Mouse (Mus musculus): ENCODE data around the gene Dnajb13. TPM values are rescaled to one million over a fixed set of nuclear protein-coding genes. Genes with fewer than 3 reads are reported as not detected.
A peak's percentile ranks its signal among the peaks of the same experiment; 100 is the strongest.

Gene Dnajb13
- polyA plus RNA-seq, 1 experiment, result 15.2 TPM

DNA sequence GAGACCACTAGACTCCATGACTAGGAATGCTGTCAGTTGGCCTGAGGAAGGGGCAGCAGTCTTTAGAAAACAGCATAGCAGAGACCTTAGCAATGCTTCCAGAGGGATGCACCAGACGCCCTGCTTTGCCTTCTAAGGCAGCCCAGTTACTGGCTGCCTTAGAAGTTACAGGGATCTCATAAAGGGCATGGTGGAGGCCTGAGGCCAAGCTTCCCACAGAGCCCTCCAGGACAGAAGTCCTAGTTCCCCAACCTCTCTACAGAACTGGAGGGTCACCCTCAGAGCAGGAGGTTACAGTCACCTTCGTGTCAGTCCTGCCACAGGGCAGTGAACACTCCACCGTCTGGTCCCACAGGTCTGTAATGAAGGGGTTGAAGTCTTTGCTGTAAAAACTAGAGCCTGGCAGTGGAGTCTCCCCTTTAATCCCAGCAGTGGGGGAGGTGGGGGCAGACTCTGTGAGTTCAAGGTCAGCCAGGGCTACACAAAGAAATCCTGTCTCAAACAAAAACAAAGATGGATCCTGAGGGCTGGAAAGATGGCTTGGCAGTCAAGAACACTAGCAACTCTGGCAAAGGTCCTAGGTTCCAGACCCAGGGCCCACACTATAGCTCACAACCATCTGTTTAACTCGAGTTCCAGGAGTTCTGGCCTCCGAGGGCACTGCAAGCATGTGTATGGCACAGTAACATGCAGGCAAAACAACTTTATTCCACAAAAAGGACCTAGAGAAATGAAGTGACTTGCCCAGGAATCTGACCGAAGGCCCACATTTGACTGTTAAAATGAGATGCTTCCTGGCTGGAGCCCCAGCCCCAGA, 13.5 kb downstream of the Dnajb13 start:
- WGBS, result 54% methylated on average over 6 of the region's 6 CpGs
- H3K4me3 ChIP-seq (replicated peaks; ENCODE audit: extremely low read depth, low read depth, low read length), result no peak overlapping the region
- TF ChIP-seq CTCF (IDR thresholded peaks at IDR 0.05; ENCODE audit: insufficient read depth, low read length) (no peak), POLR2A (IDR thresholded peaks at IDR 0.05; ENCODE audit: borderline replicate concordance, extremely low read depth, low read depth, low read length) (peak; percentile 75; the same call in 1 of the 2 replicates)
- no peak for DNase-seq
- H3K4me1 ChIP-seq (ENCODE audit: control insufficient read depth, insufficient read depth, low read length), result peaks cover 19% of the 10 kb centered on the region

DNA sequence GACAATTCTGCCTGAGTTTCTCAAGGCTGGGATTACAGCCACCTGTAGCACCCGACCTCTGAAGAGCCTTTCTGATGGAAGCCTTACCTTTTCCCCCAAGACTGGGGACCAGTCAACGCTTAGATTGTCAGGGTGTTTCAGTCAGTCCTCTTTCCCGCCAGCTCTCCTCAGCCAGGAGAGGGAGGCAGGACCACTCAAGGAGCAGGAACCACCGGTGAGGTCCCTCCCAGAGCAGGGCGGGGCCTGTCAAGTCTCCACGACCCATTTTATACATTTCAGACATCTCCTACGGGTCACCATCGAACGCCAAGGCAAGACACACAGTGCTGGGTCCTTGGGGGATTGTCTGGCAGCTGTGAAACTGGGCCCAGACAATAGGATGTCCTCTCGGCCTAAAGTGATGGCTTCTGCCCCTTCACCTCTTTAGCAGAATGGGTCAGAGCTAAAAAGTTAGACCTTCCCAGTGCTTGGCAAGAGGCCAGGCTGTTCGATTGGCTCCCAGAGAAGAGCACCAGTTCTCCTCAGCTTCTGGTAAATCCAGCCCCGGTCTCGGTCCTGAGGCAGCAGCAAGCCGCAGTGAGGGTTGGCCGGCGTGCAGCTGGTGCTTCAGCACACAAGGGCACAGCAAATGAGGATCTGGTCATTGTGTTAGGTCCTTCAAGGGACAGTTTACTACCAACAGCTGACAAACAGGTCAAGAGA, 14.3 kb downstream of the Dnajb13 start:
- Histone ChIP-seq H3K4me1 (ENCODE audit: control insufficient read depth, insufficient read depth, low read length) (peaks cover 23% of the 10 kb centered on the region), H3K4me3 (replicated peaks; ENCODE audit: extremely low read depth, low read depth, low read length) (no peak overlapping the region)
- TF ChIP-seq CTCF (IDR thresholded peaks at IDR 0.05; ENCODE audit: insufficient read depth, low read length), result no peak
- TF ChIP-seq POLR2A (IDR thresholded peaks at IDR 0.05; ENCODE audit: borderline replicate concordance, extremely low read depth, low read depth, low read length), result peak; percentile 34; the same call in 1 of the 2 replicates
- 46% methylated on average over 16 of the region's 16 CpGs for WGBS
- no peak for DNase-seq

DNA sequence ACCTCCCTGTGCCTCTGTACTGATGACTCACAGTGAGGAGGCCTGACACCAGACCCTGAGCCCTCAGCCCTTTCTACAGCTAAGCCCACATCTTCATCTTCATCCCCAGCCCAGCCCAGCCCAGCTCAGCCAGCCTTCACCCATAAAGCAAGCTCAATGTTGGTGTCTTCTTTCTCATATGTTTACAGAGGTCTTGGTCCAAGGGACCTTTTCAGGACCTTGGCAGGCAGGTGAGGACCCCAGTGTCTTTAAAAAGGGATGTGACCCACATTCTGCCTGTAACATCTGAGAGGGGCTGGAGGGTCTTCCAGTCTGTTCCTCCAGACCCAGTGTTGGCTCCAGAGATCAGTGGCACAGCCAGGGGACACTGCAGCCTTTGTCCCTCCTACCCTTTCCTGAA, 15.3 kb downstream of the Dnajb13 start:
- no peak for DNase-seq
- Histone ChIP-seq H3K4me3 (replicated peaks; ENCODE audit: extremely low read depth, low read depth, low read length) (no peak overlapping the region), H3K4me1 (ENCODE audit: control insufficient read depth, insufficient read depth, low read length) (peaks cover 27% of the 10 kb centered on the region)
- TF ChIP-seq CTCF (IDR thresholded peaks at IDR 0.05; ENCODE audit: insufficient read depth, low read length) (no peak), POLR2A (IDR thresholded peaks at IDR 0.05; ENCODE audit: borderline replicate concordance, extremely low read depth, low read depth, low read length) (no peak)

DNA sequence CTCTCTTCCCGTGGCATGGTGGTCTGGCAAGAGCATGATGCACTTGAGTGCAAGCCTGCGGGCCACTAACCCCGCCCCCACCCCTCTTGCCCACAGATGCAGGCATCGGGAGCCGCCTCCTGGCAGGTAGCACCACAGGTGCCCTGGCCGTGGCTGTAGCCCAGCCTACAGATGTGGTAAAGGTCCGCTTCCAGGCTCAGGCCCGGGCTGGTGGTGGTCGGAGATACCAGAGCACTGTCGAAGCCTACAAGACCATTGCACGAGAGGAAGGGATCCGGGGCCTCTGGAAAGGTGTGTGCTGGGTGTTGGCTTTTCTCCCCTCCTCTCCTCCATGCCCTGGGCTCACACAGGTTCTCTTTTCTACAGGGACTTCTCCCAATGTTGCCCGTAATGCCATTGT, 16.8 kb downstream of the Dnajb13 start:
- no peak overlapping the region for H3K4me3 ChIP-seq (replicated peaks; ENCODE audit: extremely low read depth, low read depth, low read length)

DNA sequence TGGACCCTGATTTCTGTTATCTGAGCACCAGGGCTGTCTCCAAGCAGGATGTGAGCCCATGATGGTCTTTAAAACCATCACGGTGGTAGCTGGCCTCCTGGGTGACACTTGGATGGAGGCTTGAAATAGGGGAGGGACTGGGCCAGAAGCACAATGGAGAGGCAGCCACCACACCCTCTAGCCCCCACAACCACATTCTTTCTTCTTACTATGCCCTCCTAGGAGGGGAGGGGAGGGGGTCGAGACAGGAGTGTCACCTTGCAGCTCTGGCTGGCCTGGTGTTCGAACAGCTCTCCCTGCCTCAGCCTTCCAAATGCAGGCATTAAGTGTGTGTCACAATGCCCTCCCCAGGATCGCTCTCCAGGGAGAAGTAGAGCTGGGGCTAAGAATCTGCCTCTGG, 17.4 kb downstream of the Dnajb13 start:
- Histone ChIP-seq H3K4me1 (ENCODE audit: control insufficient read depth, insufficient read depth, low read length) (peaks cover 17% of the 10 kb centered on the region), H3K4me3 (replicated peaks; ENCODE audit: extremely low read depth, low read depth, low read length) (no peak overlapping the region)
- WGBS, result 66% methylated on average over 4 of the region's 4 CpGs
- DNase-seq, result no peak
- TF ChIP-seq CTCF (IDR thresholded peaks at IDR 0.05; ENCODE audit: insufficient read depth, low read length), result no peak
- no peak for TF ChIP-seq POLR2A (IDR thresholded peaks at IDR 0.05; ENCODE audit: borderline replicate concordance, extremely low read depth, low read depth, low read length)

More for the DNA sequence above, 16.8 kb downstream of the Dnajb13 start:
- WGBS, result 84% methylated on average over 13 of the region's 13 CpGs
- TF ChIP-seq POLR2A (IDR thresholded peaks at IDR 0.05; ENCODE audit: borderline replicate concordance, extremely low read depth, low read depth, low read length) (no peak), CTCF (IDR thresholded peaks at IDR 0.05; ENCODE audit: insufficient read depth, low read length) (no peak)
- peaks cover 21% of the 10 kb centered on the region for H3K4me1 ChIP-seq (ENCODE audit: control insufficient read depth, insufficient read depth, low read length)
- no peak for DNase-seq

DNA sequence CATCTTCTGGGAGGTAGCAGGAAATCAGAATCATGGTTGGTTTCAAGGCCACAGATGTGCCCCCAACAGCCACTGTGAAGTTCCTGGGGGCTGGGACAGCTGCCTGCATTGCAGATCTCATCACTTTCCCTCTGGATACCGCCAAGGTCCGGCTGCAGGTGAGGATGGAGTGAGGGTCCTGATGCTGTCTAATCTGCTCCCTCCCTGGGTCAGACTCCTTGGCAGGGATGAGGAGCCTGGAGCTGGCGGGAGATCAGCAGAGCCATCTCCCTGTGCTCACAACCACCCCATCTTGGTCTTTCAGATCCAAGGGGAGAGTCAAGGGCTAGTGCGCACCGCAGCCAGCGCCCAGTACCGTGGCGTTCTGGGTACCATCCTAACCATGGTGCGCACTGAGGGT, 18.0 kb downstream of the Dnajb13 start:
- no peak overlapping the region for H3K4me3 ChIP-seq (replicated peaks; ENCODE audit: extremely low read depth, low read depth, low read length)
- 97% methylated on average over 9 of the region's 9 CpGs for WGBS

DNA sequence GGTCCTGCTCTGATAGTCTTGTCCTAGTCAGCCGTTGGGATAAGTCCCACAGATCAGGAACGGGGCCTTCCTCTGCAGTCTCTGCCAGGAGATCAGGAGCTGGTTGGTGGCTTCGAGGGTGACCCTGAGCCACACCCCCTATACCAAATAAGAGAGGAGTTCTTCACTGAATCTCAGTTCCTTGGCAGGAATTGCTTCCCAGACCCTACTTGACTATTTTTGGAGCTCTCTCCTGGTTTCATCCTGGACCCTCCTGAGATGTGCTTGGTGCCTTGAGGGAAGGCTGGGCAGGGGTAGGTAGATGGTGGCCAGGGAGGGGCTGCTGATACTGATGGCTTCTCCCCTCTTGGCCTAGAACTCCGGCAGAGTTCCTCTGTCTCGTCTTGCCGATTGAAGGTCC, 18.4 kb downstream of the Dnajb13 start:
- 51% methylated on average over 6 of the region's 6 CpGs for WGBS
- DNase-seq, result no peak
- Histone ChIP-seq H3K4me1 (ENCODE audit: control insufficient read depth, insufficient read depth, low read length) (peaks cover 19% of the 10 kb centered on the region), H3K4me3 (replicated peaks; ENCODE audit: extremely low read depth, low read depth, low read length) (peak overlapping the region; percentile 67)
- TF ChIP-seq CTCF (IDR thresholded peaks at IDR 0.05; ENCODE audit: insufficient read depth, low read length) (no peak), POLR2A (IDR thresholded peaks at IDR 0.05; ENCODE audit: borderline replicate concordance, extremely low read depth, low read depth, low read length) (no peak)

More for the DNA sequence above, 18.0 kb downstream of the Dnajb13 start:
- DNase-seq, result no peak
- TF ChIP-seq POLR2A (IDR thresholded peaks at IDR 0.05; ENCODE audit: borderline replicate concordance, extremely low read depth, low read depth, low read length), result no peak
- no peak for TF ChIP-seq CTCF (IDR thresholded peaks at IDR 0.05; ENCODE audit: insufficient read depth, low read length)
- H3K4me1 ChIP-seq (ENCODE audit: control insufficient read depth, insufficient read depth, low read length), result peaks cover 19% of the 10 kb centered on the region

DNA sequence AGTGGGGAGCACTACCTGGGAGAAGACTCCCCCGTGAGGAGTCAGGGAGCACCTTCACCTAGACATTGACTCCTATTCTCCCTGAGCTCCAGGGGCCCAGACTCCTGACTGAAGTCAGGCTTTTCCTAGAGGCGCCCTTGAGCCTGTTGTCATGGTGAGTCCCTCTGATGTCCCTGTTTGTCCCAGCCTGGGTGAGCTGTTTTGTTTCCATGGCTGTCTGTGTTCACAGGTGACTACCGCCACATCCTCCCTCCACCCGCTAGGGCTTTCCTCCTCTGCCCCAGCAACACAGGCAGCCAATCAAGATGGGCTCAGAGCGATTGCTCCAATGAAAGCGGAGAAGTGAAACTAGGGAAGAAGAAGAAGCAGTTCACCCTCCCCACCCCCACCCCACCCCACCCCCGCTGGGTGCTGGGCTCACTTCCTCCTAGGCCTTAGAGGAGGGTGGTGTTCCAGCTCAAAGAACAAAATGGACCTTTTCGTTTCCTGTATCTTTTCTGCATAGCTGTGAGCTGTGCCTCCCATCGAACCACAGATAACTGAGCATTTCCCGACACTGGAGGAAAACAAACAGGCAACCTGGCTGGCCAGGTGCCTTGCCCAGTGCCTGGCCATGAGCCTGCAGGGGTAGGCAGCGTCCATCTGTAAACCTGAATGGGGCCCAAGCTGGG, 19.0 kb downstream of the Dnajb13 start:
- DNase-seq, result peak; percentile 82
- peaks cover 19% of the 10 kb centered on the region for H3K4me1 ChIP-seq (ENCODE audit: control insufficient read depth, insufficient read depth, low read length)
- TF ChIP-seq POLR2A (IDR thresholded peaks at IDR 0.05; ENCODE audit: borderline replicate concordance, extremely low read depth, low read depth, low read length) (peak; percentile 45; the same call in 1 of the 2 replicates), CTCF (IDR thresholded peaks at IDR 0.05; ENCODE audit: insufficient read depth, low read length) (no peak)
- 17% methylated on average over 11 of the region's 11 CpGs for WGBS
- H3K4me3 ChIP-seq (replicated peaks; ENCODE audit: extremely low read depth, low read depth, low read length), result peak overlapping the region; percentile 67

DNA sequence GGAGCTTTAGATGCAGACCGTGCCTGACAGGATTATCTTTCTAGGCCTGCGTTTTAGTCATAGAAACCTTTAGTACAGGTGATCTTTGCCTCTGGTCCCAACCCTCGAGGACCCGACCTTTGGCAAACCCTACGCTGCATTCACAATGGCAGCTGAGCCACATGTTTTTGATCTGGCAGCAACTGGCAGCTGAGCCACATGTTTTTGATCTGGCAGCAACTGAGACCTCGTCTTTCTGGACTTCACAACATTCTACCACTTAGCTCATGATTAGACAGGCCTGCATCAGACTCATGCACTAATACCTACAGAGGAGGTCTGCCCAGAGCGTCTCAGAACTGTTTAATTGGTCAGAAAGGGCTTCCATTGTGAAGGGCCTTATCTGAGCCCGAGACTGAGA, 19.7 kb downstream of the Dnajb13 start:
- 20% methylated on average over 8 of the region's 8 CpGs for WGBS
- peaks cover 19% of the 10 kb centered on the region for H3K4me1 ChIP-seq (ENCODE audit: control insufficient read depth, insufficient read depth, low read length)
- H3K4me3 ChIP-seq (replicated peaks; ENCODE audit: extremely low read depth, low read depth, low read length), result peak overlapping the region; percentile 62
- TF ChIP-seq POLR2A (IDR thresholded peaks at IDR 0.05; ENCODE audit: borderline replicate concordance, extremely low read depth, low read depth, low read length) (no peak), CTCF (IDR thresholded peaks at IDR 0.05; ENCODE audit: insufficient read depth, low read length) (no peak)
- no peak for DNase-seq

Data from lung, adult 2 months (tissue).